Mouse (Mus musculus) macrophage (primary cell): ENCODE measurements around the gene Themis. TPM values are rescaled to one million over a fixed set of nuclear protein-coding genes. Genes with fewer than 3 reads are reported as not detected.

Experiments used
- H3K27ac ChIP-seq: fragments of 350-480 bp; formaldehyde crosslinking; 2 replicates; pipeline ENCODE4 v1.9.0; 2021
- H3K36me3 ChIP-seq: fragments of 350-480 bp; formaldehyde crosslinking; 2 replicates; pipeline ENCODE4 v1.9.0; 2021; ENCODE audit errors: inconsistent target
- H3K4me3 ChIP-seq: fragments of 350-480 bp; formaldehyde crosslinking; 2 replicates; pipeline ENCODE4 v1.9.0; 2021; ENCODE audit errors: inconsistent target
- H3K79me2 ChIP-seq: fragments of 350-480 bp; formaldehyde crosslinking; 2 replicates; pipeline ENCODE4 v1.9.0; 2021; ENCODE audit errors: inconsistent target
- WGBS: methylation state at CpG from one replicate; pipeline ENCODE4 v1.1.7; 2026; ENCODE audit warnings: inconsistent platforms; ENCODE audit not compliant: missing documents; 5-methylcytosine and 5-hydroxymethylcytosine counted together
- polyA plus RNA-seq: library from polyadenylated mRNA; stranded (reverse); fragments of 250-400 nt; gene quantifications from 3 replicates; pipeline ENCODE4 v1.2.4, GENCODE M21; 2018; ENCODE audit warnings: inconsistent platforms
- total RNA-seq, 78 experiments: library from RNA; depleted of rRNA; stranded (reverse); fragments of 250-400 nt; gene quantifications; 1 replicate in 9 of 78; 2 replicates in 24 of 78; 3 replicates in 43 of 78; 4 replicates in 2 of 78; pipeline ENCODE4 v1.2.4; 2018; ENCODE audit warnings: inconsistent platforms in 56 of 78

Gene Themis
- total RNA-seq (2018; cell fraction: chromatin; rRNA removed) = not detected
- not detected for total RNA-seq (2018; cell fraction: cytosol; rRNA removed)
- total RNA-seq (2018; cell fraction: nucleus; rRNA removed) = not detected
- not detected in 3 replicates for polyA plus RNA-seq

GRCm38 (mm10) chr10:28668261-28668660 is at the start of gene Themis:
Gene Themis, plus strand, starts transcription at chr10:28668360.
- H3K79me2 ChIP-seq = no peaks in the 10 kb centered on the region
- no peak within 1 kb of the TSS for H3K4me3 ChIP-seq
- WGBS = 83% methylated on average over 5 of the region's 5 CpGs
- no peak within 1 kb of the TSS for H3K27ac ChIP-seq
- no peaks in the 10 kb centered on the region for H3K36me3 ChIP-seq

GRCm38 (mm10) chr10:28619415-28619814 is 48.7 kb upstream of the Themis start:
- Histone ChIP-seq H3K79me2 (no peaks in the 10 kb centered on the region), H3K36me3 (no peaks in the 10 kb centered on the region), H3K27ac (no peak overlapping the region), H3K4me3 (no peak overlapping the region)
- WGBS = 100% methylated on average over 1 of the region's 1 CpGs

GRCm38 (mm10) chr10:28636096-28636495 is 32.1 kb upstream of the Themis start:
- H3K27ac ChIP-seq = no peak overlapping the region
- no peaks in the 10 kb centered on the region for H3K36me3 ChIP-seq
- H3K4me3 ChIP-seq = no peak overlapping the region
- no peaks in the 10 kb centered on the region for H3K79me2 ChIP-seq

- Histone ChIP-seq H3K79me2 (no peaks in the 10 kb centered on the region), H3K27ac (no peak overlapping the region), H3K36me3 (no peaks in the 10 kb centered on the region), H3K4me3 (no peak overlapping the region)
- 100% methylated on average over 2 of the region's 2 CpGs for WGBS
These were observed 26.3 kb upstream of the Themis start for GRCm38 (mm10) chr10:28641887-28642286.

GRCm38 (mm10) chr10:28647855-28648254 is 20.3 kb upstream of the Themis start:
- Histone ChIP-seq H3K36me3 (no peaks in the 10 kb centered on the region), H3K4me3 (no peak overlapping the region), H3K79me2 (no peaks in the 10 kb centered on the region), H3K27ac (no peak overlapping the region)
- 100% methylated on average over 2 of the region's 2 CpGs for WGBS

- 92% methylated on average over 6 of the region's 6 CpGs for WGBS
- Histone ChIP-seq H3K36me3 (no peaks in the 10 kb centered on the region), H3K79me2 (no peaks in the 10 kb centered on the region), H3K4me3 (no peak overlapping the region), H3K27ac (no peak overlapping the region)
These were observed 18.9 kb upstream of the Themis start for GRCm38 (mm10) chr10:28649109-28649899.

GRCm38 (mm10) chr10:28649900-28650160 is 18.3 kb upstream of the Themis start:
- 80% methylated on average over 1 of the region's 1 CpGs for WGBS
- Histone ChIP-seq H3K4me3 (no peak overlapping the region), H3K36me3 (no peaks in the 10 kb centered on the region), H3K79me2 (no peaks in the 10 kb centered on the region), H3K27ac (no peak overlapping the region)

- Histone ChIP-seq H3K36me3 (no peaks in the 10 kb centered on the region), H3K4me3 (no peak overlapping the region), H3K79me2 (no peaks in the 10 kb centered on the region), H3K27ac (no peak overlapping the region)
- 4% methylated on average over 2 of the region's 2 CpGs for WGBS
These were observed 16.2 kb upstream of the Themis start for GRCm38 (mm10) chr10:28651910-28652309.

GRCm38 (mm10) chr10:28654733-28655132 is 13.4 kb upstream of the Themis start:
- Histone ChIP-seq H3K36me3 (no peaks in the 10 kb centered on the region), H3K4me3 (no peak overlapping the region), H3K27ac (no peak overlapping the region), H3K79me2 (no peaks in the 10 kb centered on the region)

GRCm38 (mm10) chr10:28665141-28665540 is 3.0 kb upstream of the Themis start:
- Histone ChIP-seq H3K4me3 (no peak overlapping the region), H3K27ac (no peak overlapping the region), H3K79me2 (no peaks in the 10 kb centered on the region), H3K36me3 (no peaks in the 10 kb centered on the region)
- 89% methylated on average over 6 of the region's 6 CpGs for WGBS

- H3K4me3 ChIP-seq = no peak overlapping the region
- WGBS = 88% methylated on average over 3 of the region's 3 CpGs
- H3K36me3 ChIP-seq = no peaks in the 10 kb centered on the region
- H3K79me2 ChIP-seq = no peaks in the 10 kb centered on the region
- H3K27ac ChIP-seq = no peak overlapping the region
These were observed 5.8 kb downstream of the Themis start for GRCm38 (mm10) chr10:28673931-28674330.

GRCm38 (mm10) chr10:28675337-28675736 is 7.2 kb downstream of the Themis start:
- WGBS = 84% methylated on average over 2 of the region's 2 CpGs
- no peaks in the 10 kb centered on the region for H3K79me2 ChIP-seq
- no peaks in the 10 kb centered on the region for H3K36me3 ChIP-seq
- no peak overlapping the region for H3K27ac ChIP-seq
- no peak overlapping the region for H3K4me3 ChIP-seq

GRCm38 (mm10) chr10:28694981-28695380 is 26.8 kb downstream of the Themis start:
- Histone ChIP-seq H3K27ac (no peak overlapping the region), H3K4me3 (no peak overlapping the region), H3K36me3 (no peaks in the 10 kb centered on the region), H3K79me2 (no peaks in the 10 kb centered on the region)
- 57% methylated on average over 6 of the region's 6 CpGs for WGBS

GRCm38 (mm10) chr10:28696032-28696431 is 27.9 kb downstream of the Themis start:
- Histone ChIP-seq H3K4me3 (no peak overlapping the region), H3K36me3 (no peaks in the 10 kb centered on the region), H3K79me2 (no peaks in the 10 kb centered on the region), H3K27ac (no peak overlapping the region)
- WGBS = 90% methylated on average over 1 of the region's 1 CpGs

GRCm38 (mm10) chr10:28698175-28698574 is 30.0 kb downstream of the Themis start:
- no peak overlapping the region for H3K27ac ChIP-seq
- no peaks in the 10 kb centered on the region for H3K79me2 ChIP-seq
- H3K36me3 ChIP-seq = no peaks in the 10 kb centered on the region
- H3K4me3 ChIP-seq = no peak overlapping the region

GRCm38 (mm10) chr10:28721828-28722227 is 53.7 kb downstream of the Themis start:
- no peaks in the 10 kb centered on the region for H3K36me3 ChIP-seq

More at GRCm38 (mm10) chr10:28721828-28722227, 53.7 kb downstream of the Themis start:
- Histone ChIP-seq H3K27ac (no peak overlapping the region), H3K4me3 (no peak overlapping the region), H3K79me2 (no peaks in the 10 kb centered on the region)
- WGBS = 87% methylated on average over 3 of the region's 3 CpGs
